Mouse (Mus musculus) pancreas, adult 10 weeks (tissue): ENCODE results near the gene Lcp1. TPM values are rescaled to one million over a fixed set of nuclear protein-coding genes. Genes with fewer than 3 reads are reported as not detected.

Experiments
- polyA plus RNA-seq: library from polyadenylated mRNA; stranded (reverse); fragments of 350-450 nt; fragmentation: Illumina TruSeq; extraction: RNeasy Lipid Tissue Mini Kit (QIAGEN cat#74804); gene quantifications from one replicate; pipeline ENCODE4 v1.2.3, GENCODE M21; 2015; ENCODE audit warnings: low read depth, low replicate concordance; ENCODE audit not compliant: insufficient read depth

The Lcp1 gene
- 7.1 TPM for polyA plus RNA-seq

DNA sequence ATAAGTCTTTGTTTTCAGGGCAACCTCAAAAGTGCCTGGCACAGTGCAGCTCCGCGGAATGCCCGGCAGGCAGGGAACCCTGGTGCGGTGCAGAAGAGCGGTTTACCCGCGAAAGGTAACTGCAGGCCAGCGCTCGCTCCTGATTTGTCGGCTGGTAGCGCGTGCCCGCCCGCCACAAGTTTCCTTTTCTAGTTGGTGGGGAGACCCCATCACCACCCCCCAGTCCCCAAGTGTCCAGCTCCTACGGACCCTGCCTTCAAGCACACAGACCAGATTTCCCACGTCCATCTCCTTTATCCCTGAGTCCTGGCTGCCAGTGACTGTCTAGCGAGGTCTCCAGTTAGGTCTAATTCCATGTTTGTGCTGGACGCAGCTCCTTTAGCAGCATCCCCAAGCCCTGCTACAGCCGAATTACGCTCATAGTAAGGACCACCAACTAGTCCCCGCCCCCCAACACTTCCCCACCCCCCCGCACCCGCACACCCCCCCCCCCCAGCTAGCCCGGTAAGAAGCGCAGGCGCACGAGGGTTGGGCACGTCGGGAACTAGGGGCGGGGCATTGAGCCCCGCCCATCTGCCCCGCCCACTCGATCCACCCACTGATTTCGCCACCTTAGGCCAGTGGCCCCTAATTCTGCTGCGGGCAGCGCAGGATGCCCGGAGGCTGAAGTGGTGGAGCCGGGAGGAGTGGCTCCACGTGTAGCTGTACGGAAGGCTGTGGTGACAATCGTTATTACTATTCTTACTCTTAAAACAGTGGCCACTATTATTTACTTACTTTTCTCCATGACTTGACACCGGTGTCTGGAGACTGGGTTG is at the start of gene Lcp1, which contains the start of gene Lrrc63:
TSS of gene Lcp1 (plus strand) at position 601 of the 818 bp plus-strand sequence.
TSS of gene Lrrc63 (minus strand) at position 381 of the 818 bp plus-strand sequence.

DNA sequence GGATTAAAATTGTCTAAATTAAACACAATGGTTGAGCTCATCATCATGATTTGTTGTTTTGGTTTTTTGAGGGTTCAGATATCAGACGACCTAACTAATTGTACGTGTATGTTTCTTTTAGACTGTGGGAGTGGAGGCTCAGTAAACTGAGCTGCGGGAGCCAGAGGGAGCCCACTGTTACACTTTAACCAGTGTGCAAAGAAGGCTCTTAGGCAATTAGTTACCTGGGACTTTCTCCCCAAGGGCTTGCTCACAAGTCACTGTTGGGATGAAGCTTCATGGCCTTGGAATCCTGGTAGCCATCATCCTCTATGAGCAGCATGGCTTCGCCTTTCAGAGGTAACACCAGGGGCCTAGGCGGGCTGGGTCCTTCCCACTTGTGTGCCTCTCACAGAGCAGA is 111.2 kb downstream of the Lcp1 start, which contains the start of gene Cpb2:
TSS of gene Cpb2 (plus strand) at position 201 of the 400 bp plus-strand sequence.

Other genes with a start within 250 kb of the Lcp1 start
- 4.6 TPM for gene Lrch1, start 183.2 kb upstream of the Lcp1 start, polyA plus RNA-seq
- gene Rubcnl, start 115.1 kb upstream of the Lcp1 start, polyA plus RNA-seq: not detected
- not detected for gene Lrrc63, start 220 bp upstream of the Lcp1 start, polyA plus RNA-seq
- gene Cpb2, start 111.2 kb downstream of the Lcp1 start, polyA plus RNA-seq: not detected
- gene Zc3h13, start 153.3 kb downstream of the Lcp1 start, polyA plus RNA-seq: 3.6 TPM